Mouse (Mus musculus): ENCODE results near the gene Ddhd1. TPM values are rescaled to one million over a fixed set of nuclear protein-coding genes. Genes with fewer than 3 reads are reported as not detected.
A peak's percentile ranks its signal among the peaks of the same experiment; 100 is the strongest.

The Ddhd1 gene
- polyA plus RNA-seq, 1 experiment = 153 TPM

DNA sequence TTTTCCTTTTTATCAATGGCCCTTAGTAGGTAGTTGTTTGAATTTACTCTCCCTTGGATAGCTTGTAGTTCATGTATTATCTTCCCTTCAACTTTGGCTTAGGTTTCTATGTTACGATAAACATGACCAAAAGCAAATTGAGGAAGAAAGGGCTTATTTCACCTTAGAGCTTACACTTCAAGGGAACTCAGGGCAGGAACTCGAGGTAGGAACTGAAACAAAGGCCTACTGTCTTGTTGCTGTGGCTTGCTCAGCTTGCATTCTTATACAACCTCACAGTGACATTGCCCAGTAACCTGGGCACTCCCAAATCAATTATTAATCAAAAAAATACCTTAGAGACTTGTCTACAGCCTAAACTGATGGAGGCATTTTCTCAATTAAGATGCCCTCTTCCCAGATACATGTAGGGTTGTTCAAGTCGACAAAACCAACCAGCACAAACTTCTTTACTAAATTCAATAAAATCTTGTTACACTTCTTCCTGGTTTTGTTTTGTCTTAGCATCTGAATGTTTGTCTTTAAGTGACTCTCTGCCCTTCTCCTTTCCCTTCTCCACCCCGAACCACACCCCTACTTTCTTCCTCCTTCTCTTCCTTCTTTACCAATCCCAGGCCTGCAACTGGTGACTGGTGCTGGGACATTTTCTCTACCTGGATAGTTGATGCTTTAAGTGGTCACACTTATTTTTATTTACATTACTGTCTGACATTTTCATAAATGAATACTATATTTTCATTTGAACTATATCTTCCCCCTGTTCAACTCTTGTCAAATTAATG is 25.0 kb downstream of the Ddhd1 start:
- Histone ChIP-seq H3K27me3 (ENCODE audit: control insufficient read depth, insufficient read depth, low read length) (no peaks in the 10 kb centered on the region), H3K4me1 (ENCODE audit: control insufficient read depth, insufficient read depth, low read length) (peaks cover 2% of the 10 kb centered on the region; the same call in 1 of the 2 replicates), H3K36me3 (ENCODE audit: control insufficient read depth, insufficient read depth, low read length) (no peaks in the 10 kb centered on the region), H3K27ac (ENCODE audit: control insufficient read depth, insufficient read depth, low read depth, low read length) (no peak overlapping the region), H3K4me3 (ENCODE audit: control insufficient read depth, low read depth, low read length) (peak overlapping the region; percentile 66; the same call in 1 of the 2 replicates)
- no peak for TF ChIP-seq POLR2A (IDR thresholded peaks at IDR 0.05; ENCODE audit: control insufficient read depth, low read depth, low read length)
- TF ChIP-seq CTCF (IDR thresholded peaks at IDR 0.05; ENCODE audit: control insufficient read depth, insufficient read depth, insufficient replicate concordance, low read depth, low read length) = no peak

DNA sequence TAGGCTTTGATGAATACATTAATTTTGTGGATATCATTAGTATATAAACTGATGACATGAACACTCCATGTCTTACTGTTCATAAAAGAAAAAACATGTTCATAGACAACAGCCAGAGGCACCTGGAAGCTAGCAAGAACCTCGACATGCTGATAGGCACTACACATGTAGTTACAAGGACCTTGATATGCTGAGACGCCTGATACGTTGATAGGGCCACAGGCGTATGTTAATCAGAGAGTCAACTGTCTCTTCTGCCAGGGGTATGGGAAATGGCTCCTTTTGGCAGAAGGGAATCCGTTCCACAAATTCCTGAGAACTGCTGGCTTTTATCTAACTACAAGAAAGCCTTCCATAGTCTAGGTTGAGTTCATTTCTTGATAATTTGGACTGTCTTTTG is 27.4 kb downstream of the Ddhd1 start:
- no peaks in the 10 kb centered on the region for H3K27me3 ChIP-seq (ENCODE audit: control insufficient read depth, insufficient read depth, low read length)
- H3K4me3 ChIP-seq (ENCODE audit: control insufficient read depth, low read depth, low read length) = no peak overlapping the region
- TF ChIP-seq POLR2A (IDR thresholded peaks at IDR 0.05; ENCODE audit: control insufficient read depth, low read depth, low read length) (no peak), CTCF (IDR thresholded peaks at IDR 0.05; ENCODE audit: control insufficient read depth, insufficient read depth, insufficient replicate concordance, low read depth, low read length) (no peak)
- H3K4me1 ChIP-seq (ENCODE audit: control insufficient read depth, insufficient read depth, low read length) = no peaks in the 10 kb centered on the region
- no peak overlapping the region for H3K27ac ChIP-seq (ENCODE audit: control insufficient read depth, insufficient read depth, low read depth, low read length)
- no peaks in the 10 kb centered on the region; the same call in 1 of the 2 replicates for H3K36me3 ChIP-seq (ENCODE audit: control insufficient read depth, insufficient read depth, low read length)

DNA sequence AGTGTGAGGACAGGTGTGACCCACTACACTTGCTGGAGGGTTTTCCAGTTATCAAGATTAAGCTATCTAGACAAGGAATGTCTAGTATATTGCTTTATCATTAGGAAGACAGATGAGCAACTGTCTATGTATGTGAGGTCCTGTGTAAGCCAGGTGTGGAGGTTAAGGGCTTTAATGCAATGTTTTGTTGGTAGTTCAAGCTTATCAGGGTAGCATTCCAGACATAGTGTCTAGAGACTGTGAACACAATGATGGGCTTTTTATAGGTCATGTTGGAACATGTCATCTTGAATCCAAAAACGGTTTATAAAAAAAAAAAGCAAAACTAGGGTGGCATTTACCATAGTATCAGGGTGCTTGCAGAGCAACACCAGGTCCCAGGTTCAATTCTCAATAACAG is 28.0 kb downstream of the Ddhd1 start:
- no peaks in the 10 kb centered on the region; the same call in none of the 2 replicates for H3K36me3 ChIP-seq (ENCODE audit: control insufficient read depth, insufficient read depth, low read length)
- no peaks in the 10 kb centered on the region for H3K27me3 ChIP-seq (ENCODE audit: control insufficient read depth, insufficient read depth, low read length)
- no peak overlapping the region for H3K27ac ChIP-seq (ENCODE audit: control insufficient read depth, insufficient read depth, low read depth, low read length)
- TF ChIP-seq CTCF (IDR thresholded peaks at IDR 0.05; ENCODE audit: control insufficient read depth, insufficient read depth, insufficient replicate concordance, low read depth, low read length) (no peak), POLR2A (IDR thresholded peaks at IDR 0.05; ENCODE audit: control insufficient read depth, low read depth, low read length) (no peak)
- no peak overlapping the region for H3K4me3 ChIP-seq (ENCODE audit: control insufficient read depth, low read depth, low read length)
- H3K4me1 ChIP-seq (ENCODE audit: control insufficient read depth, insufficient read depth, low read length) = no peaks in the 10 kb centered on the region

DNA sequence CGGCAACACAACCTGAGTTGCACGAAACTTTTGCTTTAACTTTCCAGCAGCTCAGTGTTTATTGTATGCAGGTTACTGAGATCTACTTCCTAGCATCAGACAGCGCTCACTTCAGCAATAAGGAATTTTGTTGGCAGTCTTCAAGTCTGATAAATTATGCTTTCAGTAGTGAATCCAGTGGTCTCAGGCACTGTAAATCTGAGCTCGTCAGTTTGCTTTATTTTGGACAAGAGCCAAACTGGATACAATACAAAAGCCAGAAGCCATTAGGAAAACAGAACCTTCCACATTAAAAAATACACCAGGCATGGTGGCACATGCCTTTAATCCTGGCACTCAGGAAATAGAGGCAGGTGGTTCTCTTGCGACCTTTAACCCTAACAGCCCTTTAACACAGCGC is 39.6 kb downstream of the Ddhd1 start:
- TF ChIP-seq CTCF (IDR thresholded peaks at IDR 0.05; ENCODE audit: control insufficient read depth, insufficient read depth, insufficient replicate concordance, low read depth, low read length) = no peak
- no peak for TF ChIP-seq POLR2A (IDR thresholded peaks at IDR 0.05; ENCODE audit: control insufficient read depth, low read depth, low read length)
- no peaks in the 10 kb centered on the region for H3K4me1 ChIP-seq (ENCODE audit: control insufficient read depth, insufficient read depth, low read length)
- H3K36me3 ChIP-seq (ENCODE audit: control insufficient read depth, insufficient read depth, low read length) = no peaks in the 10 kb centered on the region; the same call in none of the 2 replicates
- H3K27ac ChIP-seq (ENCODE audit: control insufficient read depth, insufficient read depth, low read depth, low read length) = no peak overlapping the region
- no peaks in the 10 kb centered on the region for H3K27me3 ChIP-seq (ENCODE audit: control insufficient read depth, insufficient read depth, low read length)
- H3K4me3 ChIP-seq (ENCODE audit: control insufficient read depth, low read depth, low read length) = no peak overlapping the region

DNA sequence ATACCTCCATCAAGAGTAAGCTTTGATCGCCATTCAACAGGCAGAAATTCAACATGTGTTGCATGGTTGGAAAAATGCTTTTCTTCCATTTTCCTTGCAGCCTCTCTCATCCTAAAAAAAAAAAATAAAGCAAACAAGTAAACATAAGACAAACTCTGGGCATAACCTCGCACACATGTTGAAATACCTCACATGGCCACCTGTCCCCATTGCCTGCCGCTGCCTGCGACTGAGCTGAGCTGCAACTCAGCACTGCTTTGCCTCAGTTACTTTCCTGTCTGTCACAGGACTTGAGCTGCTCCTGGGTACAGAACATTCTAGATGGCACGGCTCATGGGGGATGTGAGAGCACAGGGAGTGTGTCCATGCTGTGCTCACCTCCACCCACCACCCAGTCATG is 41.4 kb downstream of the Ddhd1 start:
- no peaks in the 10 kb centered on the region; the same call in none of the 2 replicates for H3K36me3 ChIP-seq (ENCODE audit: control insufficient read depth, insufficient read depth, low read length)
- no peak overlapping the region for H3K27ac ChIP-seq (ENCODE audit: control insufficient read depth, insufficient read depth, low read depth, low read length)
- H3K27me3 ChIP-seq (ENCODE audit: control insufficient read depth, insufficient read depth, low read length) = no peaks in the 10 kb centered on the region
- no peak overlapping the region for H3K4me3 ChIP-seq (ENCODE audit: control insufficient read depth, low read depth, low read length)
- TF ChIP-seq POLR2A (IDR thresholded peaks at IDR 0.05; ENCODE audit: control insufficient read depth, low read depth, low read length) (no peak), CTCF (IDR thresholded peaks at IDR 0.05; ENCODE audit: control insufficient read depth, insufficient read depth, insufficient replicate concordance, low read depth, low read length) (no peak)
- H3K4me1 ChIP-seq (ENCODE audit: control insufficient read depth, insufficient read depth, low read length) = no peaks in the 10 kb centered on the region

DNA sequence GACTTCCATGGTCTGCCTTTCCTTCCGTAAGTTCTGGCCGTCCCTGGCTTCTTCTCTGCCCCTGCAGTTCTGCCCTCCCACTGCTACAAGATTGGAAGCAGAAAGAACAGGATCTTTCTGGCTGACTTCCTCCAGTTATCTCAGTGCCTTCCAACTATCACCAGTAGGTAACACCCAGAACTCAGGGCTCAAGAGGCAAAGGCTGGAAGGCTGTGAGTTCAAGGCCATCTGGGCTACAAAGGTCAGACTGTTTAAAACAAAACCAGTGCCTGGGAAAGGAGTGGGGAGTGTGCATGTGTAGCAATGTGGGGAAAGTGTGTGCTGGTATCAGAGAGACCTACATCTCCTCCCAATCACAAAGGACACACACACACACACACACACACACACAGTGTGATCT is 42.2 kb downstream of the Ddhd1 start:
- Histone ChIP-seq H3K4me1 (ENCODE audit: control insufficient read depth, insufficient read depth, low read length) (no peaks in the 10 kb centered on the region), H3K27me3 (ENCODE audit: control insufficient read depth, insufficient read depth, low read length) (no peaks in the 10 kb centered on the region), H3K4me3 (ENCODE audit: control insufficient read depth, low read depth, low read length) (no peak overlapping the region), H3K36me3 (ENCODE audit: control insufficient read depth, insufficient read depth, low read length) (no peaks in the 10 kb centered on the region; the same call in none of the 2 replicates), H3K27ac (ENCODE audit: control insufficient read depth, insufficient read depth, low read depth, low read length) (no peak overlapping the region)
- TF ChIP-seq POLR2A (IDR thresholded peaks at IDR 0.05; ENCODE audit: control insufficient read depth, low read depth, low read length) = no peak
- TF ChIP-seq CTCF (IDR thresholded peaks at IDR 0.05; ENCODE audit: control insufficient read depth, insufficient read depth, insufficient replicate concordance, low read depth, low read length) = no peak

DNA sequence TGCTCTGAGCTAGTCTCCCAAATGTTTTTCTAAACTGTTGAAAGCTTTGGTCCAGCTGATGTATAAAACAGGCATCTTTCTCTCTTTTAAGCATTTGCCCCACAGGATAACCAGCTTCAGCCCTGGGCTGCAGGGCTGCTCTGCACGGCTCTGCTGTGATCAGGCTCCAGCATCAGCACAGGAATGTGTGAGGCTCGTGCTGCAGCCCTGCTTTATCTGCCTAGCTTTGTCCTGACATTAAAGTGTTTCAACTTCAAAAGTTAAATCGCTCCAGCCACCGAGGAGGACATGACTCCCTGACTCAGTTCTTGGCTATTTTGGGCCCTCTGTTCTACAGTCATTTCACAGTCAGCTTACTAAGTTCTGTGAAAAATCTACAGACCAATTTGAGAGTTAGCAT is 43.1 kb downstream of the Ddhd1 start:
- Histone ChIP-seq H3K4me1 (ENCODE audit: control insufficient read depth, insufficient read depth, low read length) (no peaks in the 10 kb centered on the region), H3K27ac (ENCODE audit: control insufficient read depth, insufficient read depth, low read depth, low read length) (no peak overlapping the region), H3K36me3 (ENCODE audit: control insufficient read depth, insufficient read depth, low read length) (peaks cover 4% of the 10 kb centered on the region), H3K4me3 (ENCODE audit: control insufficient read depth, low read depth, low read length) (no peak overlapping the region), H3K27me3 (ENCODE audit: control insufficient read depth, insufficient read depth, low read length) (no peaks in the 10 kb centered on the region)
- no peak; the same call in 1 of the 2 replicates for TF ChIP-seq POLR2A (IDR thresholded peaks at IDR 0.05; ENCODE audit: control insufficient read depth, low read depth, low read length)
- no peak for TF ChIP-seq CTCF (IDR thresholded peaks at IDR 0.05; ENCODE audit: control insufficient read depth, insufficient read depth, insufficient replicate concordance, low read depth, low read length)

All from testis, adult 2 months (tissue).